ENCODE assay signal across 10 mouse cellular contexts in genomic region chr15:12306188-12307071, GRCm38 (mm10). TPM values are rescaled to one million over a fixed set of nuclear protein-coding genes. Genes with fewer than 3 reads are reported as not detected.
DNase-seq lines count a peak whose midpoint lies in the region; ATAC-seq lines count a peak whose summit lies in the region.
"Had no signal": no experiment of that assay in that cellular context is flagged by ENCODE, and none has a peak within 500 bp of the region (broad histone marks: within the 10 kb centered on the region; RNA-seq: fewer than 3 reads in every experiment).

No protein-coding gene starts in this region.

- H3K4me1 ChIP-seq in stomach, embryonic 14.5 days (ENCODE audit: control insufficient read depth, insufficient read depth, low read length), result no peaks in the 10 kb centered on the region
- H3K4me1 ChIP-seq in hindbrain, embryonic 13.5 days (replicated peaks), result no peaks in the 10 kb centered on the region

- 52% methylated on average over 8 of the region's 8 CpGs for WGBS in stomach, embryonic 14.5 days
- WGBS in hindbrain, embryonic 13.5 days, result 66% methylated on average over 8 of the region's 8 CpGs

- no peaks in the 10 kb centered on the region for H3K36me3 ChIP-seq in stomach, embryonic 14.5 days (ENCODE audit: control insufficient read depth, insufficient read depth, low read length)
- no peaks in the 10 kb centered on the region for H3K36me3 ChIP-seq in hindbrain, embryonic 13.5 days

- no peaks in the 10 kb centered on the region for H3K27me3 ChIP-seq in stomach, embryonic 14.5 days (ENCODE audit: control insufficient read depth, insufficient read depth, low read length)
- H3K27me3 ChIP-seq in hindbrain, embryonic 13.5 days, result no peaks in the 10 kb centered on the region

- intact Hi-C loops in heart, postnatal 10 days (cut with DNase I), result no loop called here

- 0 out of 2 replicates have a peak, but pooled peaks have one; percentile 40 for ATAC-seq in stomach, embryonic 14.5 days (ENCODE audit: insufficient number of reproducible peaks, insufficient read depth, low FRiP score, low read depth)
- no peak for ATAC-seq in hindbrain, embryonic 13.5 days (ENCODE audit: low FRiP score)

- no peak overlapping the region for H3K4me3 ChIP-seq in stomach, embryonic 14.5 days (ENCODE audit: low read depth, low read length)
- no peak overlapping the region for H3K4me3 ChIP-seq in hindbrain, embryonic 13.5 days

- no peak overlapping the region for H3K9ac ChIP-seq in stomach, embryonic 14.5 days (replicated peaks; ENCODE audit: low read depth, low read length)
- H3K9ac ChIP-seq in hindbrain, embryonic 13.5 days, result no peak overlapping the region

- H3K27ac ChIP-seq in stomach, embryonic 14.5 days (ENCODE audit: low read length), result no peak overlapping the region
- no peak overlapping the region for H3K27ac ChIP-seq in hindbrain, embryonic 13.5 days

- H3K4me2 ChIP-seq in stomach, embryonic 14.5 days (replicated peaks; ENCODE audit: low read depth, low read length), result no peak overlapping the region
- no peak overlapping the region for H3K4me2 ChIP-seq in hindbrain, embryonic 13.5 days

- DNase-seq in adrenal gland, adult 2 months, result peak; percentile 36
- no peak for DNase-seq in adrenal gland, adult 8-10 months
- DNase-seq in right cerebral cortex, postnatal 10 days (ENCODE audit: low spot score in 2 of 2), result peak; percentile 53 to 69
- no peak for DNase-seq in right cerebral cortex, adult 18-20 months
- DNase-seq in heart, postnatal 10 days, result peak; percentile 41 to 43
- DNase-seq in thymus, postnatal 0 days (ENCODE audit: low spot score), result no peak
- DNase-seq: cerebellum, adult 9-11 months; kidney, adult 2 months had no signal

- no peaks in the 10 kb centered on the region for H3K9me3 ChIP-seq in stomach, embryonic 14.5 days (ENCODE audit: control insufficient read depth, low read depth, low read length)
- H3K9me3 ChIP-seq in hindbrain, embryonic 13.5 days, result no peaks in the 10 kb centered on the region

RNA-seq across cellular contexts. Expression of gene Golph3, which starts 14.8 kb away (rescaled TPM):
- total RNA-seq in adrenal gland, adult 2 months (2021), result 100 to 1,000 TPM; 127 to 150 TPM
- 157 and 164 TPM in 2 replicates for polyA plus RNA-seq in adrenal gland, adult 2 months (2012; rRNA removed)
- 100 to 1,000 TPM; 109 to 136 (median 122) TPM for total RNA-seq in adrenal gland, adult 8-10 months (2022)
- 10 to 100 TPM; 87.3 to 98.4 TPM for total RNA-seq in heart, postnatal 10 days (2021)
- 101 and 118 TPM in 2 replicates for polyA plus RNA-seq in stomach, embryonic 14.5 days (2014; fragmentation: Nextera tagmentation; extraction: Ambion mirVana)
- 67.1 and 75.1 TPM in 2 replicates for polyA plus RNA-seq in hindbrain, embryonic 13.5 days (2015; fragmentation: Nextera tagmentation; extraction: Ambion mirVana)
- 78.6 and 84.1 TPM in 2 replicates for polyA plus RNA-seq in thymus, postnatal 0 days (2015; fragmentation: Nextera tagmentation; extraction: Ambion mirVana)

RNA-seq across cellular contexts. Expression of gene 1810049J17Rik, which starts 15.3 kb away (rescaled TPM):
- total RNA-seq in adrenal gland, adult 2 months (2021), result 1 to 10 TPM in 1 of 2 experiments, under 1 TPM in 1; 0.73 to 2.2 TPM
- polyA plus RNA-seq in adrenal gland, adult 2 months (2012; rRNA removed), result 0.75 and 1.8 TPM in 2 replicates
- total RNA-seq in adrenal gland, adult 8-10 months (2022), result 1 to 10 TPM in 1 of 4 experiments, under 1 TPM in 2, not detected in 1; 0.61 to 1.2 (median 0.75) TPM
- under 1 TPM in 1 of 2 experiments, not detected in 1; 0.65 TPM for total RNA-seq in heart, postnatal 10 days (2021)
- polyA plus RNA-seq in stomach, embryonic 14.5 days (2014; fragmentation: Nextera tagmentation; extraction: Ambion mirVana), result 1.2 and 2.1 TPM in 2 replicates
- not detected in 2 replicates for polyA plus RNA-seq in hindbrain, embryonic 13.5 days (2015; fragmentation: Nextera tagmentation; extraction: Ambion mirVana)
- 1.6 and 2.0 TPM in 2 replicates for polyA plus RNA-seq in thymus, postnatal 0 days (2015; fragmentation: Nextera tagmentation; extraction: Ambion mirVana)
- polyA plus RNA-seq: kidney, adult 2 months had no signal

Comparison
In these comparisons a context has a peak if more than half of its experiments do, and no peak if none do; other contexts are left out.
1. DNase-seq: peak in adrenal gland, adult 2 months (single experiment), right cerebral cortex, postnatal 10 days (2 of 2) and heart, postnatal 10 days (2 of 2); none in adrenal gland, adult 8-10 months (single experiment), right cerebral cortex, adult 18-20 months (single experiment) and thymus, postnatal 0 days (single experiment).